Mouse (Mus musculus) hindbrain, embryonic 15.5 days (tissue): ENCODE results near the gene Rpa2. TPM values are rescaled to one million over a fixed set of nuclear protein-coding genes. Genes with fewer than 3 reads are reported as not detected.

ENCODE experiments used
- ATAC-seq: fragments of 200-750 bp; cut with Nextera tagmentation; 2 replicates; pipeline ENCODE4 v1.8.0; 2017; ENCODE audit warnings: low read depth, moderate number of reproducible peaks, moderate TSS enrichment; ENCODE audit not compliant: low FRiP score
- H3K27ac ChIP-seq: fragments of 300-500 bp; sonication (generic); replicated peaks from 2 replicates; pipeline ENCODE4 v1.5.1; 2015; ENCODE audit warnings: mild to moderate bottlenecking, inconsistent platforms
- H3K27me3 ChIP-seq: fragments of 300-500 bp; sonication (generic); 2 replicates; pipeline ENCODE4 v1.6.1; 2015; ENCODE audit warnings: control low read depth, inconsistent platforms
- H3K36me3 ChIP-seq: fragments of 300-500 bp; sonication (generic); 2 replicates; pipeline ENCODE4 v1.6.1; 2015; ENCODE audit warnings: control low read depth, inconsistent platforms
- H3K4me1 ChIP-seq: fragments of 300-500 bp; sonication (generic); replicated peaks from 2 replicates; pipeline ENCODE4 v1.6.1; 2015; ENCODE audit warnings: control low read depth, inconsistent platforms
- H3K4me2 ChIP-seq: fragments of 300-500 bp; sonication (generic); 2 replicates; pipeline ENCODE4 v1.6.1; 2015; ENCODE audit warnings: moderate library complexity, mild to moderate bottlenecking, inconsistent platforms
- H3K4me3 ChIP-seq: fragments of 300-500 bp; sonication (generic); 2 replicates; pipeline ENCODE4 v1.5.1; 2015; ENCODE audit warnings: mild to moderate bottlenecking, inconsistent platforms
- H3K9ac ChIP-seq: fragments of 300-500 bp; sonication (generic); 2 replicates; pipeline ENCODE4 v1.6.1; 2015; ENCODE audit warnings: inconsistent platforms
- H3K9me3 ChIP-seq: fragments of 300-500 bp; sonication (generic); 2 replicates; pipeline ENCODE4 v1.6.1; 2016; ENCODE audit warnings: control low read depth, inconsistent platforms
- WGBS: fragments of 180-500 bp; shearing (Covaris S2); methylation state at CpG from one replicate; pipeline ENCODE4 v1.1.7; 2015; 5-methylcytosine and 5-hydroxymethylcytosine counted together
- polyA plus RNA-seq: library from polyadenylated mRNA; unstranded; fragments of >200 nt; fragmentation: Nextera tagmentation; extraction: Ambion mirVana; gene quantifications from 2 replicates; pipeline ENCODE4 v1.2.1, GENCODE M21; 2015

The Rpa2 gene
- polyA plus RNA-seq, 1 experiment from 2014 or later: 41.5 TPM

- no peak overlapping the region for H3K27ac ChIP-seq
- 73% methylated on average over 5 of the region's 5 CpGs for WGBS
- H3K4me2 ChIP-seq: no peak overlapping the region
- H3K27me3 ChIP-seq: no peaks in the 10 kb centered on the region
- H3K4me1 ChIP-seq: no peaks in the 10 kb centered on the region
- no peaks in the 10 kb centered on the region for H3K36me3 ChIP-seq
- no peak overlapping the region for H3K9ac ChIP-seq
- H3K9me3 ChIP-seq: no peaks in the 10 kb centered on the region
- ATAC-seq: no peak
- H3K4me3 ChIP-seq: no peak overlapping the region
Observed at GRCm38 (mm10) chr4:132807771-132808641, 39.9 kb downstream of the Rpa2 start.

GRCm38 (mm10) chr4:132809621-132810020 lies 41.5 kb downstream of the Rpa2 start:
- Histone ChIP-seq H3K27me3 (no peaks in the 10 kb centered on the region), H3K27ac (no peak overlapping the region), H3K4me2 (no peak overlapping the region), H3K36me3 (no peaks in the 10 kb centered on the region), H3K4me1 (no peaks in the 10 kb centered on the region), H3K4me3 (no peak overlapping the region), H3K9me3 (no peaks in the 10 kb centered on the region), H3K9ac (no peak overlapping the region)
- ATAC-seq: no peak
- 88% methylated on average over 5 of the region's 5 CpGs for WGBS

- H3K27ac ChIP-seq: no peak overlapping the region
- WGBS: 89% methylated on average over 7 of the region's 7 CpGs
- H3K27me3 ChIP-seq: no peaks in the 10 kb centered on the region
- no peak overlapping the region for H3K4me3 ChIP-seq
- no peak overlapping the region for H3K9ac ChIP-seq
- no peaks in the 10 kb centered on the region for H3K4me1 ChIP-seq
- H3K9me3 ChIP-seq: peaks cover 3% of the 10 kb centered on the region; the same call in 1 of the 2 replicates
- no peak for ATAC-seq
- no peaks in the 10 kb centered on the region for H3K36me3 ChIP-seq
- no peak overlapping the region for H3K4me2 ChIP-seq
Observed at GRCm38 (mm10) chr4:132816404-132816803, 48.3 kb downstream of the Rpa2 start.

- no peak for ATAC-seq
- H3K4me1 ChIP-seq: no peaks in the 10 kb centered on the region
- no peaks in the 10 kb centered on the region for H3K36me3 ChIP-seq
- no peaks in the 10 kb centered on the region for H3K27me3 ChIP-seq
- H3K27ac ChIP-seq: no peak overlapping the region
- no peak overlapping the region for H3K9ac ChIP-seq
- WGBS: 72% methylated on average over 2 of the region's 2 CpGs
- H3K4me3 ChIP-seq: no peak overlapping the region
- H3K4me2 ChIP-seq: no peak overlapping the region
- H3K9me3 ChIP-seq: peaks cover 3% of the 10 kb centered on the region; the same call in 1 of the 2 replicates
Observed at GRCm38 (mm10) chr4:132816855-132817254, 48.7 kb downstream of the Rpa2 start.

- Histone ChIP-seq H3K4me3 (no peak overlapping the region), H3K27ac (no peak overlapping the region), H3K4me1 (no peaks in the 10 kb centered on the region), H3K4me2 (no peak overlapping the region), H3K9ac (no peak overlapping the region), H3K27me3 (no peaks in the 10 kb centered on the region), H3K9me3 (peaks cover 3% of the 10 kb centered on the region; the same call in 1 of the 2 replicates), H3K36me3 (no peaks in the 10 kb centered on the region)
- no peak for ATAC-seq
- WGBS: 51% methylated on average over 2 of the region's 2 CpGs
Observed at GRCm38 (mm10) chr4:132818442-132818841, 50.3 kb downstream of the Rpa2 start.

GRCm38 (mm10) chr4:132823614-132824366 lies 55.7 kb downstream of the Rpa2 start:
- Histone ChIP-seq H3K4me3 (no peak overlapping the region), H3K36me3 (peaks cover 40% of the 10 kb centered on the region), H3K27me3 (no peaks in the 10 kb centered on the region), H3K4me2 (no peak overlapping the region), H3K9me3 (peaks cover 3% of the 10 kb centered on the region; the same call in 1 of the 2 replicates), H3K4me1 (no peaks in the 10 kb centered on the region), H3K27ac (no peak overlapping the region), H3K9ac (no peak overlapping the region)
- no peak for ATAC-seq
- WGBS: 73% methylated on average over 8 of the region's 8 CpGs

Other genes starting within 250 kb of the Rpa2 start
- 1,320 and 1,434 TPM in 2 replicates for gene Atpif1, start 234.7 kb upstream of the Rpa2 start, polyA plus RNA-seq
- gene Dnajc8, start 232.8 kb upstream of the Rpa2 start, polyA plus RNA-seq: 133 and 135 TPM in 2 replicates
- 0.93 and 1.2 TPM in 2 replicates for gene Ptafr, start 204.3 kb upstream of the Rpa2 start, polyA plus RNA-seq
- gene Eya3, start 129.3 kb upstream of the Rpa2 start, polyA plus RNA-seq: 11.7 and 13.4 TPM in 2 replicates
- 4.9 and 5.4 TPM in 2 replicates for gene Xkr8, start 35.8 kb upstream of the Rpa2 start, polyA plus RNA-seq
- gene Smpdl3b, start 11.1 kb upstream of the Rpa2 start, polyA plus RNA-seq: 0.54 and 0.71 TPM in 2 replicates
- gene Themis2, start 28.1 kb downstream of the Rpa2 start, polyA plus RNA-seq: 0.41 and 1.1 TPM in 2 replicates
- gene Ppp1r8, start 74.8 kb downstream of the Rpa2 start, polyA plus RNA-seq: 49.6 and 53.0 TPM in 2 replicates
- gene Stx12, start 116.2 kb downstream of the Rpa2 start, polyA plus RNA-seq: 133 and 145 TPM in 2 replicates
- 35.7 and 38.3 TPM in 2 replicates for gene Fam76a, start 154.2 kb downstream of the Rpa2 start, polyA plus RNA-seq
- 0.04 and 0.21 TPM in 2 replicates for gene Fgr, start 205.8 kb downstream of the Rpa2 start, polyA plus RNA-seq
- gene Ahdc1, start 242.9 kb downstream of the Rpa2 start, polyA plus RNA-seq: 11.8 and 13.9 TPM in 2 replicates